Mouse (Mus musculus): ENCODE data around the gene Pde4b.

The Pde4b gene

GRCm38 (mm10) chr4:102287172-102287571 lies 199.8 kb downstream of the Pde4b start:
- DNase-seq (ENCODE audit: low read depth, low spot score), result no peak

GRCm38 (mm10) chr4:102290052-102290734 lies 202.8 kb downstream of the Pde4b start:
- no peak for DNase-seq (ENCODE audit: low read depth, low spot score)

GRCm38 (mm10) chr4:102297558-102297957 lies 210.2 kb downstream of the Pde4b start:
- DNase-seq (ENCODE audit: low read depth, low spot score), result no peak

GRCm38 (mm10) chr4:102302568-102302967 lies 215.2 kb downstream of the Pde4b start:
- DNase-seq (ENCODE audit: low read depth, low spot score), result no peak

- no peak for DNase-seq (ENCODE audit: low read depth, low spot score)
These were observed 220.4 kb downstream of the Pde4b start for GRCm38 (mm10) chr4:102307661-102308297.

- DNase-seq (ENCODE audit: low read depth, low spot score), result no peak
These were observed 223.3 kb downstream of the Pde4b start for GRCm38 (mm10) chr4:102310630-102311029.

GRCm38 (mm10) chr4:102316011-102316410 lies 228.7 kb downstream of the Pde4b start:
- DNase-seq (ENCODE audit: low read depth, low spot score), result no peak

GRCm38 (mm10) chr4:102316699-102317285 lies 229.4 kb downstream of the Pde4b start:
- no peak for DNase-seq (ENCODE audit: low read depth, low spot score)

GRCm38 (mm10) chr4:102318596-102318995 lies 231.3 kb downstream of the Pde4b start:
- DNase-seq (ENCODE audit: low read depth, low spot score), result no peak

GRCm38 (mm10) chr4:102321340-102321739 lies 234.0 kb downstream of the Pde4b start:
- no peak for DNase-seq (ENCODE audit: low read depth, low spot score)

GRCm38 (mm10) chr4:102332386-102332785 lies 245.0 kb downstream of the Pde4b start:
- no peak for DNase-seq (ENCODE audit: low read depth, low spot score)

- no peak for DNase-seq (ENCODE audit: low read depth, low spot score)
These were observed 245.5 kb downstream of the Pde4b start for GRCm38 (mm10) chr4:102332885-102333284.

- DNase-seq (ENCODE audit: low read depth, low spot score), result no peak
These were observed 259.7 kb downstream of the Pde4b start for GRCm38 (mm10) chr4:102346911-102347492.

- no peak for DNase-seq (ENCODE audit: low read depth, low spot score)
These were observed 264.4 kb downstream of the Pde4b start for GRCm38 (mm10) chr4:102351476-102352475.

GRCm38 (mm10) chr4:102353641-102354403 lies 266.5 kb downstream of the Pde4b start:
- DNase-seq (ENCODE audit: low read depth, low spot score), result no peak

GRCm38 (mm10) chr4:102368105-102368735 lies 280.9 kb downstream of the Pde4b start:
- DNase-seq (ENCODE audit: low read depth, low spot score), result no peak

GRCm38 (mm10) chr4:102374614-102375013 lies 287.3 kb downstream of the Pde4b start:
- no peak for DNase-seq (ENCODE audit: low read depth, low spot score)

GRCm38 (mm10) chr4:102382763-102383505 lies 295.6 kb downstream of the Pde4b start:
- no peak for DNase-seq (ENCODE audit: low read depth, low spot score)

- no peak for DNase-seq (ENCODE audit: low read depth, low spot score)
These were observed 306.3 kb downstream of the Pde4b start for GRCm38 (mm10) chr4:102393605-102394004.

Measured in retina, adult 2 months (tissue).